Mouse (Mus musculus) ZHBTc4 (cell line): ENCODE measurements at regions not wholly inside any gene's neighbourhood (a gene's known extent, or its start where the extent isn't known, plus 50 kb on each side); places are given as distances from the start of the nearest gene placed in this dataset.

Experiments used
- DNase-seq: peaks from one replicate; pipeline ENCODE4 v3.0.0-alpha.2; 2011; ENCODE audit warnings: low read depth, low spot score

- DNase-seq, result no peak
Observed at GRCm38 (mm10) chr2:50419648-50420047, 123.0 kb upstream of the Mmadhc start.

- DNase-seq, result no peak
Observed at GRCm38 (mm10) chr2:50417643-50418042, 121.0 kb upstream of the Mmadhc start.

GRCm38 (mm10) chr2:50417135-50417534, 120.5 kb upstream of the Mmadhc start:
- DNase-seq, result no peak

GRCm38 (mm10) chr2:50416056-50416455, 119.5 kb upstream of the Mmadhc start:
- no peak for DNase-seq

- DNase-seq, result no peak
Observed at GRCm38 (mm10) chr2:50405932-50406331, 109.3 kb upstream of the Mmadhc start.

- DNase-seq, result no peak
Observed at GRCm38 (mm10) chr2:50403106-50403505, 106.5 kb upstream of the Mmadhc start.

GRCm38 (mm10) chr2:50398576-50398975, 102.0 kb upstream of the Mmadhc start:
- DNase-seq, result no peak

- no peak for DNase-seq
Observed at GRCm38 (mm10) chr2:50377609-50378413, 81.2 kb upstream of the Mmadhc start.

- DNase-seq, result no peak
Observed at GRCm38 (mm10) chr2:50373626-50374025, 77.0 kb upstream of the Mmadhc start.

GRCm38 (mm10) chr2:50373006-50373405, 76.4 kb upstream of the Mmadhc start:
- no peak for DNase-seq

GRCm38 (mm10) chr2:50368831-50369230, 72.2 kb upstream of the Mmadhc start:
- DNase-seq, result no peak

GRCm38 (mm10) chr2:50368351-50368750, 71.8 kb upstream of the Mmadhc start:
- DNase-seq, result no peak

- no peak for DNase-seq
Observed at GRCm38 (mm10) chr2:50365221-50365620, 68.6 kb upstream of the Mmadhc start.

GRCm38 (mm10) chr2:50356089-50356488, 59.5 kb upstream of the Mmadhc start:
- no peak for DNase-seq

GRCm38 (mm10) chr2:50347486-50348265, 51.1 kb upstream of the Mmadhc start:
- DNase-seq, result no peak
